Mouse (Mus musculus) thymus, adult 2 months (tissue): ENCODE measurements at regions not wholly inside any gene's neighbourhood (a gene's known extent, or its start where the extent isn't known, plus 50 kb on each side); places are given as distances from the start of the nearest gene placed in this dataset.

ENCODE experiments used
- CTCF ChIP-seq: fragments of 200-500 bp; IDR thresholded peaks from 2 replicates; pipeline ENCODE4 v1.5.1; 2012; ENCODE audit warnings: mild to moderate bottlenecking, control low read depth, low read length, moderate library complexity, borderline replicate concordance; ENCODE audit not compliant: control insufficient read depth, poor library complexity, insufficient read depth; ENCODE audit errors: extremely low read depth
- POLR2A ChIP-seq: fragments of 200-500 bp; IDR thresholded peaks from 2 replicates; pipeline ENCODE4 v1.6.1; 2012; ENCODE audit warnings: mild to moderate bottlenecking, low read length, control low read depth, moderate library complexity; ENCODE audit not compliant: control insufficient read depth, poor library complexity, insufficient read depth; ENCODE audit errors: extremely low read depth

- no peak for TF ChIP-seq CTCF
- no peak for TF ChIP-seq POLR2A
Measured at GRCm38 (mm10) chr19:14347026-14347425, 250.8 kb downstream of the Tle4 start.
